Mouse (Mus musculus): ENCODE results near the gene Smpd3. TPM values are rescaled to one million over a fixed set of nuclear protein-coding genes. Genes with fewer than 3 reads are reported as not detected.
A peak's percentile ranks its signal among the peaks of the same experiment; 100 is the strongest.

The Smpd3 gene
- polyA plus RNA-seq (2012; rRNA removed), result 26.4 and 31.9 TPM in 2 replicates

DNA sequence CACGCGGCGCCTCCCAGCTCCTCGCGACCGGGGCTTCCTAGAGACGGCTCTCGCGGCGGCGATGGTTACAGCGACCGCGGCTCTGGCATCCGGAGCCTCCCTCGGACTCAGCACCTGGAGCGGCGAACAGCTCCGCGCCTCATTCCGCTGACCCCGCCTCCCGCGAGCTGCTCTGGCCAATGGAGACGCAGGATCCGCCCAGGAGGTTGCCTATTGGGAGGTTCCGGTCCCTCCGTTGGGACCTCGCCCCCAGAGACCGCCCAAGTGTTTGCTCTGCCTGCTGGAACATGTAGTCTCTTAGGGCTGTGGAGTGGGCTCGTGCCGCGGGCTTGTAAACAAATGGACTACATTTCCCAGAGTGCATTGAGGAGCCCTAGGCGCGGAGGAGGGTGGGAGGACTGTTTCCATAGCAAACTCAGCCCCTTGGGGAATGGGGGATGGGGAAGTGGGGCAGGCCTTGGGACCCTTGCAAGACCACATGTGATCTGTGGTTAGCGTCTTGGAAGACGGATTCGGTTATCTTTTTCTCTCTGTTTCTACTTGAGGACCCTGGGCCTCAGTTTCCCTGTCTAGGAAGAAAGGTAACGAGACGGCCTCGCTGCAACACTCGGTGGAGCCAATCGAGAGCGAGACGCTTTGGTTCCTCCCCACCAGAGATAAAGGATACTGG, at the start of gene Smpd3:
Gene Smpd3, minus strand, starts transcription at position 137 of the 670 bp plus-strand sequence.
- peak within 1 kb of the TSS; percentile 80 for H3K4me3 ChIP-seq (ENCODE audit: insufficient read depth, low read length)
- H3K4me1 ChIP-seq (ENCODE audit: control insufficient read depth, insufficient read depth, low read length), result peaks cover 4% of the 10 kb centered on the region
- TF ChIP-seq CTCF (IDR thresholded peaks at IDR 0.05; ENCODE audit: extremely low read depth, insufficient read depth, low read length) (no peak), POLR2A (IDR thresholded peaks at IDR 0.05; ENCODE audit: extremely low read depth, insufficient read depth, low read length) (peak; percentile 92)
- H3K27ac ChIP-seq (ENCODE audit: insufficient read depth, low read length), result peak within 1 kb of the TSS; percentile 79

DNA sequence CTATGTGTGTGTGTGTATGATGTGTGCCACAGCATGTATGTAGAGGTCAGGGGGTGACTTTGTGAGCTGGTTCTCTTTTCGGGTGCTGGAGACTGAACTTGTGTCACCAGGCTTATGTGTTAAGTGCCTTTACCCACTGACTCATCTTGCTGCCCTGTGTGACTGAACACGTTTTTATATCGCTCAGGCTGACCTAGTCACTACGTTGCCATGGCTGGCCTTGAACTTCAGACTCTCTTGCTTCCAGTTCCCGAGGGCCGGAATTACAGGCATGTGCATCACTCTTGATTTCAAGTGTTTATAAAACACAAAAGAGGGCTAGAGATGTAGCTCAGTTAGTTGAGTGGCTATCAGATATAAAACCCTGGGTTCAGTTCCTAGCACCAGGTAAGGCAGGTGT, 43.2 kb upstream of the Smpd3 start:
- Histone ChIP-seq H3K4me3 (ENCODE audit: insufficient read depth, low read length) (no peak overlapping the region), H3K27ac (ENCODE audit: insufficient read depth, low read length) (no peak overlapping the region), H3K4me1 (ENCODE audit: control insufficient read depth, insufficient read depth, low read length) (no peaks in the 10 kb centered on the region)
- TF ChIP-seq CTCF (IDR thresholded peaks at IDR 0.05; ENCODE audit: extremely low read depth, insufficient read depth, low read length) (no peak), POLR2A (IDR thresholded peaks at IDR 0.05; ENCODE audit: extremely low read depth, insufficient read depth, low read length) (no peak)

DNA sequence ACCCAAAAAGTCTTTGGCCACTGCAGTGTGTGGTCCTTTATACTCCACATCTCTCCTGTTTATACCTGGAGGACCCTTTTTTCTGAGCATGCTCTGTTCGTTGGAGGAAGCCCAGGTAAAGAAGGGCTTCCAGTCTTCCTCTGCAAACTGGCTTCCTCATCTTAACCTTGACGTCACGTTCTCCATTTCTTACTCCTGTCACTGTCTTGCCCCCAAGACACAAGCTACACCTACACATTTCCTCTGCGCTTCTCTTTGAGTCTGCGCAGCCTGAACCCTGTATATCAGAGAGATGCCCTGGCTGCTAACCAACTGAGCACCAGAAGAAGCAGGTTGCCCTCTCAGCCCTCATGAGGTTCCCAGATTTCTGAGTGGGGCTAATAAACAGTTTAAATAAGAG, 41.6 kb upstream of the Smpd3 start:
- no peak overlapping the region for H3K4me3 ChIP-seq (ENCODE audit: insufficient read depth, low read length)
- TF ChIP-seq CTCF (IDR thresholded peaks at IDR 0.05; ENCODE audit: extremely low read depth, insufficient read depth, low read length) (no peak), POLR2A (IDR thresholded peaks at IDR 0.05; ENCODE audit: extremely low read depth, insufficient read depth, low read length) (no peak)

DNA sequence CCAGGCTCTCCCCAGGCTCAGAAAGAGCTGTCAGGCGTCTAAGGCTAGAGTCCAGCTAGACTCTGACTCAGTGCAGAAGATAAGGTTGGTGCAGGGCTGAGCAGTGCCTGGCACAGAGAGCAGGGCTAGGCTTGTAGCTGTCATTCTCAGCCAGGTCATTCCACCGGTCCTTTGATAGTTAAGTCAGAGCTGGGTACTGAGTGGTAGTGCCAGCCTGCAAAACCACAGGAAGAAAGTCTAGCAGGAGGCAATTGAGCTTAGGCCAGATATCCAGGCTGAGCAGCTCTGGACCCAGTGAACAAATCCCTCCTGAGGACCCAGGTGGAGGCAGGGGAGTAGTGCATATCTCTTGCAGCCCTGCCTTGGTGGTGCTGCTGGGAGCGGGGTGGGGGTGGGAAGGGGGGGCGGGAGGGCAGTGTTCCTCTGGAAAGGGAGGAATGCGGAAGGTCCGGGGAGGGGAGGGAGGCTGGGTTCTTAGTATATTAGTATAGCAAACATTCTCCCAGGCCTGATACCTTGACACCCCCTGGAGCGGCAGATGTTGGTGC, 40.8 kb upstream of the Smpd3 start:
- H3K4me1 ChIP-seq (ENCODE audit: control insufficient read depth, insufficient read depth, low read length), result no peaks in the 10 kb centered on the region; the same call in 1 of the 2 replicates
- no peak for TF ChIP-seq CTCF (IDR thresholded peaks at IDR 0.05; ENCODE audit: extremely low read depth, insufficient read depth, low read length)
- no peak for TF ChIP-seq POLR2A (IDR thresholded peaks at IDR 0.05; ENCODE audit: extremely low read depth, insufficient read depth, low read length)
- no peak overlapping the region for H3K4me3 ChIP-seq (ENCODE audit: insufficient read depth, low read length)
- no peak overlapping the region for H3K27ac ChIP-seq (ENCODE audit: insufficient read depth, low read length)

More for the DNA sequence above, 41.6 kb upstream of the Smpd3 start:
- Histone ChIP-seq H3K4me1 (ENCODE audit: control insufficient read depth, insufficient read depth, low read length) (no peaks in the 10 kb centered on the region; the same call in 1 of the 2 replicates), H3K27ac (ENCODE audit: insufficient read depth, low read length) (no peak overlapping the region)

DNA sequence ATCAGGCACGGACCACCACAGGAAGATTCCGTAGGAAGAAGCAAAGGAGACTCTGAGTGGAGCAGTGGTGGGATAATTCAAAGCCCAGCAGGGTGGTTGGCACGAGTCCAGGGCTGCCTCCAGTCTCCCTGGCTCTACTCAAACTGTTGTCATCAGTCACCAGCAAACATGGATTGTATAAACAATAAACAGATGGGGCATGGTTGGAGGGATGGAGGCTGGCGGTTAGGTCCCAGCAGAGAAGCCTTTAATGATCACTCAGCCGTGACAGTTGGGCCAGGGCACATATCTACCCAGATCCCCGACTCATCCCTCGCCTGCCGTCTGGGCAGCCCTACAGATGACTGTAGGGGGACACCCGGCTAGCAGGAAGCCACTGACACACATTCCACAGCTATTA, 39.1 kb upstream of the Smpd3 start:
- TF ChIP-seq POLR2A (IDR thresholded peaks at IDR 0.05; ENCODE audit: extremely low read depth, insufficient read depth, low read length) (no peak), CTCF (IDR thresholded peaks at IDR 0.05; ENCODE audit: extremely low read depth, insufficient read depth, low read length) (no peak)
- H3K27ac ChIP-seq (ENCODE audit: insufficient read depth, low read length), result no peak overlapping the region
- no peaks in the 10 kb centered on the region; the same call in 1 of the 2 replicates for H3K4me1 ChIP-seq (ENCODE audit: control insufficient read depth, insufficient read depth, low read length)
- H3K4me3 ChIP-seq (ENCODE audit: insufficient read depth, low read length), result no peak overlapping the region

DNA sequence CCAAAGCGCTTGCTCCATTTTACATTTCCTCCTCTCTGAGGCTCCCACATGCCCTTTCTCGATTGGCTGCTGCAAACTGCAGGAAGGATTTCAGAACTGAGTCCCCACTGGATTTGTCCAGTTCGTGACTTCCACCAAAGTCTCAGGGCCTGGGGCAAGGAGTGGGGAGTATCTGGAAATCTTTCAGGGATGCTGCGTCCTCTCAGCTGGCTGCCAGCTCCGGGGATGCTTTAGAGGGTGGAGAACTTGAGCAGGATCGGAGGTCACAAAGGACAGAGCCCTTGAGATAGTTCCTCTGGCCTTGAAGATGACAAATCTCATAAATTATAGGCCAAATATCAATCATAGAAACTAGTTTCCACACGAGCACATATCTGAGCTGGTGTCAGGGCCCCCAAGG, 38.2 kb upstream of the Smpd3 start:
- TF ChIP-seq CTCF (IDR thresholded peaks at IDR 0.05; ENCODE audit: extremely low read depth, insufficient read depth, low read length), result no peak
- no peak for TF ChIP-seq POLR2A (IDR thresholded peaks at IDR 0.05; ENCODE audit: extremely low read depth, insufficient read depth, low read length)
- H3K4me1 ChIP-seq (ENCODE audit: control insufficient read depth, insufficient read depth, low read length), result no peaks in the 10 kb centered on the region; the same call in 1 of the 2 replicates
- no peak overlapping the region for H3K4me3 ChIP-seq (ENCODE audit: insufficient read depth, low read length)
- no peak overlapping the region for H3K27ac ChIP-seq (ENCODE audit: insufficient read depth, low read length)

DNA sequence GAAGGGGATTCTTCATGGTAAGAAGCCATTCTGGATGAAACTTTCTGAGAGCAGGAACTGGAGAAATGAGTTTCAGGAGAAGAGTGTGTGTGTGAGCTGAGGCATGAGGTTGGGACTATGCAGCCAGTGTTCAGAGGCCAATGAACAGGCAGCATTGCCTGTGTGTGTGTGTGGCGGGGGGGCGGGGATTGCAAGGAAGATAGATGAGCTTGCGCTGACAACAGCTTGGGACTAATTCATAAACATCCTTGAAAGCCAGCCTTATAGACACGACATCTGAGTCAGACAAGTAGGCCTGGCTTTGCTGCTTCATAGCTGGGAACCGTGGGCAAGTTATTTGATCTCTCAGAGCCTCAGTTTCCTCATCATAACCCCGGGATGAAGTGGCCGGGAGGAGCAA, 31.3 kb upstream of the Smpd3 start:
- Histone ChIP-seq H3K4me3 (ENCODE audit: insufficient read depth, low read length) (no peak overlapping the region), H3K4me1 (ENCODE audit: control insufficient read depth, insufficient read depth, low read length) (no peaks in the 10 kb centered on the region), H3K27ac (ENCODE audit: insufficient read depth, low read length) (no peak overlapping the region)
- TF ChIP-seq POLR2A (IDR thresholded peaks at IDR 0.05; ENCODE audit: extremely low read depth, insufficient read depth, low read length), result no peak
- TF ChIP-seq CTCF (IDR thresholded peaks at IDR 0.05; ENCODE audit: extremely low read depth, insufficient read depth, low read length), result no peak

DNA sequence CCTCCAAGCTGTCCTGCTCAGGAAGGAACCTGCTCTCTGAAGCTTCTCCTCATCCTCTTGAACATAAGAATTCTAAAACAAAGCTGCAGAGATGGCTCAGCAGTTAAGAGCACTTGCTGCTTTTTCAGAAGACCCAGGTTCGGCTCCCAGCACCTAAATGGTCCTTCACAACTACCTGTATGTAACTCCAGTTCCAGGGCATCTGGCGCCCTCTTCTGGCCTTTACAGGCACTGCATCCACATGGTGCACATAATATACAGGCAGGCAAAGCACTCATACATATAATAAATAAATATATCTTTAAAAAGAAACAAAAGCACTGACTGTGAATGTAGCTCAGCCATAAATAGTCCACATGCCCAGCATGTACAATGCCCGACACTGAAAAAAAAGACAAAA, 30.7 kb upstream of the Smpd3 start:
- H3K4me3 ChIP-seq (ENCODE audit: insufficient read depth, low read length), result no peak overlapping the region
- H3K27ac ChIP-seq (ENCODE audit: insufficient read depth, low read length), result no peak overlapping the region
- no peak for TF ChIP-seq CTCF (IDR thresholded peaks at IDR 0.05; ENCODE audit: extremely low read depth, insufficient read depth, low read length)
- no peak for TF ChIP-seq POLR2A (IDR thresholded peaks at IDR 0.05; ENCODE audit: extremely low read depth, insufficient read depth, low read length)
- no peaks in the 10 kb centered on the region for H3K4me1 ChIP-seq (ENCODE audit: control insufficient read depth, insufficient read depth, low read length)

DNA sequence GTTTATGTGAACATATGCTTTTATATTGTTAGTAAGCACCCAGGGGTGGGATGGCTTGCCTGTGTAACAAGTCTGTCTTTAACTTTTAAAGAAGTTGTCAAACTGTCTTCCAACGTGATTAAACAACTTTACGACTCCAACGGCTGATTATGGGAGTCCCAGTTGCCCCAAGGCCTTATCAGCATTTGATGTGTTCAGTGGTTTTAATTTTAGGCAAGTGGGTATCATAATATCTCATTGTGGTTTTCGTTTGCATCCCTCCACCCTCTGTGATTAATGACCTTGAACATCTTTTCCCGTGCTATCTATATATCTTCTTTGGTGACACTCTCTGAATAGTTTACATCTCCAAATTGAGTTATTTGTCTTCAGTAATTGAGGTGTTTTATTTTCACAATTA, 27.0 kb upstream of the Smpd3 start:
- TF ChIP-seq POLR2A (IDR thresholded peaks at IDR 0.05; ENCODE audit: extremely low read depth, insufficient read depth, low read length) (no peak), CTCF (IDR thresholded peaks at IDR 0.05; ENCODE audit: extremely low read depth, insufficient read depth, low read length) (no peak)
- Histone ChIP-seq H3K4me3 (ENCODE audit: insufficient read depth, low read length) (no peak overlapping the region), H3K27ac (ENCODE audit: insufficient read depth, low read length) (no peak overlapping the region), H3K4me1 (ENCODE audit: control insufficient read depth, insufficient read depth, low read length) (no peaks in the 10 kb centered on the region)

DNA sequence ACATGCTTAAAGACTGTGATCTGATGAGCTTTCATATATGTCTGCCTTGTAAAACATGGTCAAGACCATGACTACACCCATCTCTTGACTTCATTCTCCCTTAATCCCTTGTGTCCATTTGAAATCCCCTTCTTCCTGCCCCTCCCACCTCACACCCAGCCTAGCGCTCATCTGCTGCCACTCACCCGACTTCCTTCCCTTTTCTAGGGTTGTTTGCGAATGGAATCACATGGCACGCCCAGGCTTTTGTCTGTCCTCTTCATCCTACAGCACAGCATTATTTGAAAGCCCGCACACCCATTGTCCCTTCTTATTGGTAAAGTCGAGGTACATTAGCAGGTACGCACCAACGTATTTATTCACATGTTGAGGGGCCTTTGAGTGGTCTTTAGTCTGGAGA, 26.5 kb upstream of the Smpd3 start:
- Histone ChIP-seq H3K4me3 (ENCODE audit: insufficient read depth, low read length) (no peak overlapping the region), H3K27ac (ENCODE audit: insufficient read depth, low read length) (no peak overlapping the region), H3K4me1 (ENCODE audit: control insufficient read depth, insufficient read depth, low read length) (no peaks in the 10 kb centered on the region)
- TF ChIP-seq POLR2A (IDR thresholded peaks at IDR 0.05; ENCODE audit: extremely low read depth, insufficient read depth, low read length), result no peak
- TF ChIP-seq CTCF (IDR thresholded peaks at IDR 0.05; ENCODE audit: extremely low read depth, insufficient read depth, low read length), result no peak

All from cortical plate, adult 2 months (tissue).